Mouse (Mus musculus): Measurements from ENCODE around the gene Gata2. TPM values are rescaled to one million over a fixed set of nuclear protein-coding genes. Genes with fewer than 3 reads are reported as not detected.
"Not testable (repeated sequence)": the region's sequence is repeated elsewhere in the genome, so short reads cannot be mapped to it uniquely, and the experiment has no call there.

The Gata2 gene
- polyA plus RNA-seq (2015; fragmentation: Nextera tagmentation; extraction: Ambion mirVana) = 20.6 and 27.0 TPM in 2 replicates

GRCm38 (mm10) chr6:88193433-88194052, at the start of gene Gata2:
TSS of gene Gata2 (plus strand) at chr6:88193891.
- Histone ChIP-seq H3K36me3 (no peaks in the 10 kb centered on the region), H3K9me3 (no peaks in the 10 kb centered on the region), H3K27ac (peak within 1 kb of the TSS; percentile 76), H3K4me2 (peak within 1 kb of the TSS; percentile 54), H3K4me1 (replicated peaks) (peaks cover 57% of the 10 kb centered on the region), H3K4me3 (peak within 1 kb of the TSS; percentile 41), H3K27me3 (peaks cover 97% of the 10 kb centered on the region), H3K9ac (peak within 1 kb of the TSS; percentile 70)
- 2% methylated on average over 52 of the region's 57 CpGs for WGBS
- ATAC-seq (ENCODE audit: low FRiP score) = no peak

- no peak for ATAC-seq (ENCODE audit: low FRiP score)
- WGBS = 78% methylated on average over 4 of the region's 4 CpGs
- Histone ChIP-seq H3K4me2 (no peak overlapping the region), H3K9me3 (no peaks in the 10 kb centered on the region), H3K4me1 (replicated peaks) (peaks cover 13% of the 10 kb centered on the region; the same call in 1 of the 2 replicates), H3K9ac (no peak overlapping the region), H3K36me3 (no peaks in the 10 kb centered on the region), H3K27ac (no peak overlapping the region), H3K27me3 (no peaks in the 10 kb centered on the region), H3K4me3 (no peak overlapping the region)
These were observed 47.9 kb upstream of the Gata2 start for GRCm38 (mm10) chr6:88145793-88146192.

GRCm38 (mm10) chr6:88146576-88146975, 47.1 kb upstream of the Gata2 start:
- no peak overlapping the region for H3K4me3 ChIP-seq
- H3K4me1 ChIP-seq (replicated peaks) = peaks cover 13% of the 10 kb centered on the region; the same call in 1 of the 2 replicates
- WGBS = 83% methylated on average over 8 of the region's 8 CpGs
- no peak for ATAC-seq (ENCODE audit: low FRiP score)
- H3K4me2 ChIP-seq = no peak overlapping the region
- H3K27ac ChIP-seq = no peak overlapping the region
- no peaks in the 10 kb centered on the region for H3K36me3 ChIP-seq
- no peaks in the 10 kb centered on the region for H3K27me3 ChIP-seq
- H3K9me3 ChIP-seq = no peaks in the 10 kb centered on the region
- no peak overlapping the region for H3K9ac ChIP-seq

GRCm38 (mm10) chr6:88147411-88148003, 46.2 kb upstream of the Gata2 start:
- no peaks in the 10 kb centered on the region for H3K36me3 ChIP-seq
- no peak overlapping the region for H3K4me3 ChIP-seq
- H3K27ac ChIP-seq = peak overlapping the region; percentile 24; the same call in 1 of the 2 replicates
- H3K4me1 ChIP-seq (replicated peaks) = peaks cover 13% of the 10 kb centered on the region; the same call in 1 of the 2 replicates
- H3K9me3 ChIP-seq = no peaks in the 10 kb centered on the region
- no peak overlapping the region for H3K4me2 ChIP-seq
- 0 out of 2 replicates have a peak, but pooled peaks have one; percentile 28 for ATAC-seq (ENCODE audit: low FRiP score)
- 74% methylated on average over 16 of the region's 16 CpGs for WGBS
- H3K27me3 ChIP-seq = no peaks in the 10 kb centered on the region
- no peak overlapping the region for H3K9ac ChIP-seq

GRCm38 (mm10) chr6:88151335-88151734, 42.4 kb upstream of the Gata2 start:
- Histone ChIP-seq H3K4me1 (replicated peaks) (peaks cover 9% of the 10 kb centered on the region; the same call in 1 of the 2 replicates), H3K36me3 (no peaks in the 10 kb centered on the region), H3K27ac (no peak overlapping the region), H3K4me2 (no peak overlapping the region), H3K27me3 (no peaks in the 10 kb centered on the region), H3K4me3 (no peak overlapping the region), H3K9ac (no peak overlapping the region), H3K9me3 (no peaks in the 10 kb centered on the region)
- no peak for ATAC-seq (ENCODE audit: low FRiP score)
- 86% methylated on average over 4 of the region's 4 CpGs for WGBS

GRCm38 (mm10) chr6:88152127-88152705, 41.5 kb upstream of the Gata2 start:
- Histone ChIP-seq H3K36me3 (no peaks in the 10 kb centered on the region), H3K9ac (no peak overlapping the region), H3K4me1 (replicated peaks) (peaks cover 7% of the 10 kb centered on the region; the same call in 1 of the 2 replicates), H3K9me3 (no peaks in the 10 kb centered on the region), H3K27me3 (no peaks in the 10 kb centered on the region), H3K4me3 (no peak overlapping the region), H3K27ac (no peak overlapping the region), H3K4me2 (no peak overlapping the region)
- no peak for ATAC-seq (ENCODE audit: low FRiP score)
- WGBS = 92% methylated on average over 14 of the region's 14 CpGs

- ATAC-seq (ENCODE audit: low FRiP score) = no peak
- Histone ChIP-seq H3K27me3 (no peaks in the 10 kb centered on the region), H3K36me3 (no peaks in the 10 kb centered on the region), H3K4me1 (replicated peaks) (no peaks in the 10 kb centered on the region), H3K27ac (no peak overlapping the region), H3K9me3 (no peaks in the 10 kb centered on the region), H3K4me3 (no peak overlapping the region), H3K9ac (no peak overlapping the region), H3K4me2 (no peak overlapping the region)
- 71% methylated on average over 6 of the region's 6 CpGs for WGBS
These were observed 40.7 kb upstream of the Gata2 start for GRCm38 (mm10) chr6:88152979-88153378.

- ATAC-seq (ENCODE audit: low FRiP score); H3K9ac ChIP-seq; H3K27me3 ChIP-seq; H3K36me3 ChIP-seq; H3K27ac ChIP-seq; H3K9me3 ChIP-seq; H3K4me1 ChIP-seq (replicated peaks); H3K4me2 ChIP-seq; H3K4me3 ChIP-seq: not testable (repeated sequence)
- 94% methylated on average over 6 of the region's 6 CpGs for WGBS
These were observed 38.1 kb upstream of the Gata2 start for GRCm38 (mm10) chr6:88155614-88156013.

- Histone ChIP-seq H3K4me3 (no peak overlapping the region), H3K27me3 (no peaks in the 10 kb centered on the region), H3K4me2 (no peak overlapping the region), H3K9me3 (no peaks in the 10 kb centered on the region), H3K9ac (no peak overlapping the region), H3K36me3 (no peaks in the 10 kb centered on the region), H3K27ac (no peak overlapping the region), H3K4me1 (replicated peaks) (no peaks in the 10 kb centered on the region)
- no peak for ATAC-seq (ENCODE audit: low FRiP score)
- 85% methylated on average over 5 of the region's 5 CpGs for WGBS
These were observed 34.9 kb upstream of the Gata2 start for GRCm38 (mm10) chr6:88158790-88159189.

- Histone ChIP-seq H3K4me1 (replicated peaks) (no peaks in the 10 kb centered on the region), H3K9ac (no peak overlapping the region), H3K36me3 (no peaks in the 10 kb centered on the region), H3K4me3 (no peak overlapping the region), H3K27me3 (no peaks in the 10 kb centered on the region), H3K4me2 (no peak overlapping the region), H3K27ac (no peak overlapping the region), H3K9me3 (no peaks in the 10 kb centered on the region)
- ATAC-seq (ENCODE audit: low FRiP score) = no peak
- 94% methylated on average over 9 of the region's 9 CpGs for WGBS
These were observed 27.6 kb upstream of the Gata2 start for GRCm38 (mm10) chr6:88166054-88166453.

- Histone ChIP-seq H3K36me3 (no peaks in the 10 kb centered on the region), H3K9ac (no peak overlapping the region), H3K9me3 (peaks cover 12% of the 10 kb centered on the region), H3K27me3 (no peaks in the 10 kb centered on the region), H3K4me3 (no peak overlapping the region), H3K4me2 (no peak overlapping the region), H3K27ac (no peak overlapping the region), H3K4me1 (replicated peaks) (no peaks in the 10 kb centered on the region)
- ATAC-seq (ENCODE audit: low FRiP score) = no peak
- 92% methylated on average over 3 of the region's 3 CpGs for WGBS
These were observed 19.5 kb upstream of the Gata2 start for GRCm38 (mm10) chr6:88174191-88174590.

- no peak for ATAC-seq (ENCODE audit: low FRiP score)
- WGBS = 92% methylated on average over 2 of the region's 2 CpGs
- Histone ChIP-seq H3K9me3 (peaks cover 12% of the 10 kb centered on the region), H3K27ac (no peak overlapping the region), H3K4me3 (no peak overlapping the region), H3K4me1 (replicated peaks) (no peaks in the 10 kb centered on the region), H3K27me3 (no peaks in the 10 kb centered on the region), H3K36me3 (no peaks in the 10 kb centered on the region), H3K4me2 (no peak overlapping the region), H3K9ac (no peak overlapping the region)
These were observed 19.0 kb upstream of the Gata2 start for GRCm38 (mm10) chr6:88174676-88175075.

All from hindbrain, embryonic 13.5 days (tissue).